Mouse (Mus musculus): Measurements from ENCODE around the gene Golm1. TPM values are rescaled to one million over a fixed set of nuclear protein-coding genes. Genes with fewer than 3 reads are reported as not detected.
A peak's percentile ranks its signal among the peaks of the same experiment; 100 is the strongest.
"Not testable (repeated sequence)": the region's sequence is repeated elsewhere in the genome, so short reads cannot be mapped to it uniquely, and the experiment has no call there.

The Golm1 gene
- total RNA-seq (2014; rRNA removed) (3.3 and 3.6 TPM in 2 replicates), polyA plus RNA-seq (2012; rRNA removed) (1.1 and 1.2 TPM in 2 replicates)

DNA sequence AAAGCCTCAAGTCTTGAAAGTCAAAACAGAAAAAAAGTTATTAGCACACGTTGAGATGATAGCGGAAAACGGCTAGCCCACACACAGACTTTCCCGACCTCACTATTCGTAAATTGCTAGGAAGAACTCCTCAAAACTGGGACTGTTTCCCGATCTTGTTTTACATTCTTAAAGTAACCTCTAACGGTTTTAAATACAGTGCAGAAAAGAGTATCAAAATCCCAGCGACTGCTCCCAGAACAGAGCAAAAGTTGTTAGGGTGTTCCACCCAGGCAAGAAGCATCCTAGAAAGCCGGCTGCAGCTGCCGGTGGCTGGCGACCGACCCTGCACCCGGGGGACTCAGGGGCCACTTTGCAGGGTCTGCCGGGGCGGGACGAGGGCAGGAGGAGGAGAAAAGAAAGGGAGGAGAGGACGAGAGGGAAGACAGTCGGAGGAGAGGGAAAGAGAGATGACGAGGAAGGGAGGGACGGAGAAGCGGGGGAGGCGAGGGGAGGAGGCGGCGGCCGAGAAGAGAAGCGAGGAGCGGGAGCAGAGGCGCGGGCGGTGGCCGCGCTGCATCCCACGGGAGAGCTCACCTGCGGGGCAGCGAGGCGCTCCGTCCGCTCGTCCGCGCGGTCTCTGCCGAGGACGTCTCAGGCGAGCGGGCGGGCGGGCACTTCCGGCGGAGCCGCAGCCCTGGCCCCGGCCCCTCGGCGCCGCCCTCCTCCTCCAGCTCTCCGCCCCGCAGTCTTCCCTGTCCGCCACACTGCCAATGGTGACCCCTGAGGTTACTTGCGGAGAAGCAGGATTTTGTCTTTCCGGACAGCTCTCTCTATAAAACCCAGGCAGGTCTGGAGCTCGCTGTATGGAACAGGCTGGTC lies at the start of gene Golm1:
Golm1 (minus strand) TSS at position 661 of the 861 bp plus-strand sequence.
- under 1% methylated on average over 54 of the region's 61 CpGs for WGBS
- Histone ChIP-seq H3K27me3 (ENCODE audit: control insufficient read depth, insufficient read depth, low read length) (peaks cover 3% of the 10 kb centered on the region; the same call in 1 of the 2 replicates), H3K79me2 (ENCODE audit: control insufficient read depth, insufficient read depth, low read length) (no peaks in the 10 kb centered on the region), H3K27ac (replicated peaks; ENCODE audit: insufficient read depth, low read depth, low read length) (no peak within 1 kb of the TSS), H3K9ac (ENCODE audit: low read depth, low read length) (peak within 1 kb of the TSS; percentile 78), H3K36me3 (ENCODE audit: control insufficient read depth, insufficient read depth, low read length) (no peaks in the 10 kb centered on the region), H3K4me1 (ENCODE audit: control insufficient read depth, insufficient read depth, low read length) (peaks cover 2% of the 10 kb centered on the region; the same call in 1 of the 2 replicates), H3K4me3 (ENCODE audit: insufficient read depth, low read depth, low read length) (peak within 1 kb of the TSS; percentile 95)
- no peak for DNase-seq (ENCODE audit: extremely low read depth, low read depth, low spot score)
- no peak for TF ChIP-seq CTCF (IDR thresholded peaks at IDR 0.05; ENCODE audit: low read depth, low read length)
- no peak for TF ChIP-seq POLR2A (IDR thresholded peaks at IDR 0.05; ENCODE audit: extremely low read depth, insufficient read depth, low read length)

DNA sequence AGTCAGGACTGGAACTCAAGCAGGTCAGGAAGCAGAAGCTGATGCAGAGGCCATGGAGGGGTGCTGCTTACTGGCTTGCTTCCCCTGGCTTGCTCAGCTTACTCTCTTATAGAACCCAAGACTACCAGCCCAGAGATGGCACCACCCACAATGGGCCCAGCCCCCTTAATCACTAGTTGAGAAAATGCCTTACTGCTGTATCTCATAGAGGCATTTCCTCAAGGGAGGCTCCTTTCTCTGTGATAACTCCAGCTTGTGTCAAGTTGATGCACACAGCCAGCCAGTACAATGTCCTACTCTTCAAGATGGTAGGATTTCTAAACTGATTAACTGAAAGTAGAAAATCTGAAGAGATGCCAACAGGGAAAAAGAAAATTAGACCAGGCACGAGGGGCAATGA lies 46.5 kb upstream of the Golm1 start:
- not testable (repeated sequence) for H3K27ac ChIP-seq (replicated peaks; ENCODE audit: insufficient read depth, low read depth, low read length); H3K27me3 ChIP-seq (ENCODE audit: control insufficient read depth, insufficient read depth, low read length); H3K4me3 ChIP-seq (ENCODE audit: insufficient read depth, low read depth, low read length); H3K4me1 ChIP-seq (ENCODE audit: control insufficient read depth, insufficient read depth, low read length); DNase-seq (ENCODE audit: extremely low read depth, low read depth, low spot score); H3K79me2 ChIP-seq (ENCODE audit: control insufficient read depth, insufficient read depth, low read length); H3K36me3 ChIP-seq (ENCODE audit: control insufficient read depth, insufficient read depth, low read length); H3K9ac ChIP-seq (ENCODE audit: low read depth, low read length)
- 84% methylated on average over 1 of the region's 1 CpGs for WGBS

DNA sequence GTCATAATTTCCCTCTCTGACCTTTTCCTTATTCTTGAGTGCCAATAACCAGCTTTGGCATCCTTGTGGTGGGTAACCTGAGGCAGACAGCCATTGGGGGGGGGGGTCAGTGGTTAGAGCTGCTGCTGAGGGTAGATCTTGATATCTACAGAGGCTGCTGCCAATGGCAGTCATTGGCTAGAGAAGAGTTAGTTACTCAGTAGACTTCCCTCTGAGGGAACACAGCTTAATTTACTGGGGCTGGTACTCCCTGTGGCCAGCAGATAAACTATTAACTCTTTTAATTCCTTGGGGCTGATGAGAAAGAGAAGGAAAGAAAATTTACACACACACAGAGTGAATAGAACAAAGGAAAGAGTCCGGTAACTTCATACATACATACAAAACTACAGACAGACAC lies 43.9 kb upstream of the Golm1 start:
- H3K9ac ChIP-seq (ENCODE audit: low read depth, low read length), result no peak overlapping the region
- no peak for TF ChIP-seq CTCF (IDR thresholded peaks at IDR 0.05; ENCODE audit: low read depth, low read length)
- TF ChIP-seq POLR2A (IDR thresholded peaks at IDR 0.05; ENCODE audit: extremely low read depth, insufficient read depth, low read length), result no peak
- no peak overlapping the region for H3K4me3 ChIP-seq (ENCODE audit: insufficient read depth, low read depth, low read length)
- H3K27me3 ChIP-seq (ENCODE audit: control insufficient read depth, insufficient read depth, low read length), result no peaks in the 10 kb centered on the region
- WGBS, result 93% methylated on average over 1 of the region's 1 CpGs
- no peak for DNase-seq (ENCODE audit: extremely low read depth, low read depth, low spot score)
- H3K4me1 ChIP-seq (ENCODE audit: control insufficient read depth, insufficient read depth, low read length), result no peaks in the 10 kb centered on the region
- no peaks in the 10 kb centered on the region for H3K36me3 ChIP-seq (ENCODE audit: control insufficient read depth, insufficient read depth, low read length)
- H3K27ac ChIP-seq (replicated peaks; ENCODE audit: insufficient read depth, low read depth, low read length), result no peak overlapping the region
- H3K79me2 ChIP-seq (ENCODE audit: control insufficient read depth, insufficient read depth, low read length), result no peaks in the 10 kb centered on the region

- H3K4me1 ChIP-seq (ENCODE audit: control insufficient read depth, insufficient read depth, low read length); H3K4me3 ChIP-seq (ENCODE audit: insufficient read depth, low read depth, low read length); H3K27me3 ChIP-seq (ENCODE audit: control insufficient read depth, insufficient read depth, low read length); H3K36me3 ChIP-seq (ENCODE audit: control insufficient read depth, insufficient read depth, low read length); H3K79me2 ChIP-seq (ENCODE audit: control insufficient read depth, insufficient read depth, low read length); H3K27ac ChIP-seq (replicated peaks; ENCODE audit: insufficient read depth, low read depth, low read length); H3K9ac ChIP-seq (ENCODE audit: low read depth, low read length); DNase-seq (ENCODE audit: extremely low read depth, low read depth, low spot score): not testable (repeated sequence)
- WGBS, result 36% methylated on average over 6 of the region's 6 CpGs
Observed at GRCm38 (mm10) chr13:59718857-59719440, 43.3 kb upstream of the Golm1 start.

DNA sequence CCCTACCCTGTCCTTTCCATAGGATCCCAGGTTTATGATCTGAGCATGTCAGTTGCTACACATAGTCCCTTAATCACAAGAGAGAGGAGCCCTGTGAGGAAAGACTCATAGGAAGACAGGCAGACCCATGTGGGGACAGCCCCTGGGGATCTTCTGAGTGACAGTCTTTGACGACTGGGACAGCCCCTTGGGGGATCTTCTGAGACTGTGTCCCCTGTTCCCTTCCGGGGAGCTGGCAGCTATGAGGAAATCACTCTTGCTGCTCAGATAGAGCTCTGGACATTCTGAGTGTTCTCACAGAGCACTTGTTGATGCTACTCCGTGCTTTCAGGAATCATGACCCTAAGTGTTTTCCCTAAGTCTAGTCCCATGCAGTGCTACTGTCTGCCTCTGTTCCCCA lies 38.1 kb upstream of the Golm1 start:
- WGBS, result 56% methylated on average over 3 of the region's 3 CpGs
- H3K27me3 ChIP-seq (ENCODE audit: control insufficient read depth, insufficient read depth, low read length), result no peaks in the 10 kb centered on the region; the same call in 1 of the 2 replicates
- TF ChIP-seq CTCF (IDR thresholded peaks at IDR 0.05; ENCODE audit: low read depth, low read length) (no peak), POLR2A (IDR thresholded peaks at IDR 0.05; ENCODE audit: extremely low read depth, insufficient read depth, low read length) (no peak)

GRCm38 (mm10) chr13:59711984-59712383 lies 36.4 kb upstream of the Golm1 start, which contains the start of gene Spata31d1b:
Gene Spata31d1b, plus strand, starts transcription at chr13:59712284.
- WGBS, result 77% methylated on average over 3 of the region's 3 CpGs

More for the DNA sequence above, 38.1 kb upstream of the Golm1 start:
- H3K79me2 ChIP-seq (ENCODE audit: control insufficient read depth, insufficient read depth, low read length), result no peaks in the 10 kb centered on the region
- H3K36me3 ChIP-seq (ENCODE audit: control insufficient read depth, insufficient read depth, low read length), result no peaks in the 10 kb centered on the region
- DNase-seq (ENCODE audit: extremely low read depth, low read depth, low spot score), result no peak
- no peak overlapping the region for H3K4me3 ChIP-seq (ENCODE audit: insufficient read depth, low read depth, low read length)
- no peak overlapping the region for H3K27ac ChIP-seq (replicated peaks; ENCODE audit: insufficient read depth, low read depth, low read length)
- no peaks in the 10 kb centered on the region for H3K4me1 ChIP-seq (ENCODE audit: control insufficient read depth, insufficient read depth, low read length)
- no peak overlapping the region for H3K9ac ChIP-seq (ENCODE audit: low read depth, low read length)

More at GRCm38 (mm10) chr13:59711984-59712383, 36.4 kb upstream of the Golm1 start, which contains the start of gene Spata31d1b:
- H3K27me3 ChIP-seq (ENCODE audit: control insufficient read depth, insufficient read depth, low read length); H3K4me1 ChIP-seq (ENCODE audit: control insufficient read depth, insufficient read depth, low read length); H3K27ac ChIP-seq (replicated peaks; ENCODE audit: insufficient read depth, low read depth, low read length); DNase-seq (ENCODE audit: extremely low read depth, low read depth, low spot score); H3K9ac ChIP-seq (ENCODE audit: low read depth, low read length); H3K4me3 ChIP-seq (ENCODE audit: insufficient read depth, low read depth, low read length); H3K36me3 ChIP-seq (ENCODE audit: control insufficient read depth, insufficient read depth, low read length); H3K79me2 ChIP-seq (ENCODE audit: control insufficient read depth, insufficient read depth, low read length): not testable (repeated sequence)
